Mouse (Mus musculus): Measurements from ENCODE around the gene Dppa4.
"Not testable (repeated sequence)": the region's sequence is repeated elsewhere in the genome, so short reads cannot be mapped to it uniquely, and the experiment has no call there.

Gene Dppa4

DNA sequence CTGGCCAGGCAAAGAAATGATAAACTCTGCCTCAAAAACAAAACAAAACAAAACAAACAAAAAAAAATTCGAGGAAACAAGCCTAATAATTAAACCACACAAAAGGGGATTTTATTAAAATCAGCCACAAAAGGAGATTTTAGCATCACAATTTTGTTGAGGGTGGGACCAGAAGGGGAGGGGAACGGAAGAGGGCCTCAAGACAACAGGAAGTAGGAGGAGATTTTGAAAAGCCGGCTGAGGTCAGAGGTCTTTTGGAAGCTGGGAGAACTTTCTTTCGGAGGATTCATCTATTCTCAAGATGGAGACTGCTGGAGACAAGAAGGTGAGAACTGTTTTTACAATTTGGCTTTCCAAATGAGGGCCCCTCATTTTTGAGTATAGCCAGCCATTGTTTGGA, at the start of gene Dppa4:
Gene Dppa4, plus strand, starts transcription at position 217 of the 400 bp plus-strand sequence.
- DNase-seq, result no peak

GRCm38 (mm10) chr16:48234999-48235398, 48.5 kb upstream of the Dppa4 start:
- no peak for DNase-seq

DNA sequence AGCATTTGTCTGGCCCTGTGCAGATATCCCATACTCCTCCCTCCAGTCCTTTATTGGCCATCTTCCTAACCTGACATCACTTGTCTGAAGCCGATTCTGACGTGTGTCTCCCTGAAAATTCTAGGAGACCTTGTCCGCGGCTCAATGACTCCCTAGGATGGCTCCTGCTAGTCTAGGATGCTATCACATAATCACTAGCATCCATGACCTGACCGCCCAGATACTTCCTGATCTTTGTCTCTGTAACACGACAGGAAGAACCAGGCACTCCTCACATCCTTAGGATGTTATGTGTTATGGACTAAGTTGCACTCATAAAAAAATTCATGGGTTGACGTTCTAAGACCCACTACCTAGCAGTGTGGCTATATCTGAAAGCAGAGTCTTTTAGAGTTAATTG, 45.9 kb upstream of the Dppa4 start:
- no peak for DNase-seq

DNA sequence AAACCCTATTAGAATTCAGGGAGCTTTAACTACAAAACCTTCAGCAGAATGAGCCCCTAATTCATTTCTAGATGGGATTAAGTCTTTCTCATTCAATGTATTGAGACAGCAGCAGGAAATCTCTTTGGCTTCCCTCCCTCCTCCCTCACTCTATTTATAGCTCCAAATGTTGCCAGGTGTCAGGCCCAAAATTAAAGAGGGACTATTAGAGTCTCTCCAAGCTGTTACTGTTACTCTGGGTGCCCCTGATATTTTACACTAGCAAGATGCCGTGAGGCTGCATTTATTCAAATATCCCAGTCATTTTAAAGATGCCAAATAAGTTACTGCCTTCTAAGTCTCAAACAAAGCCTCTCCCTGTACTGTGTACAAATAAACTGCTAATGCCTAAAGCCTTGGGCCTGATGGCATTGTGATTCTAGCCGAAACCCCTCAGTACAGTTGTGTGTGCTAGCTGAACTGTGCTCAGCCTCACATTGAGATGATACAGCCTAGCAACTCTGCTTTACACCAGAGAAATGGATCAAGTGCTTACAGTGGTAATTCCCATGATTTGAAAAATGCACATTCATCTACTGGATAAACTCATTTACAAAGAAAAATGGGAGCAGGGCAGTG, 36.4 kb upstream of the Dppa4 start:
- no peak for DNase-seq

DNA sequence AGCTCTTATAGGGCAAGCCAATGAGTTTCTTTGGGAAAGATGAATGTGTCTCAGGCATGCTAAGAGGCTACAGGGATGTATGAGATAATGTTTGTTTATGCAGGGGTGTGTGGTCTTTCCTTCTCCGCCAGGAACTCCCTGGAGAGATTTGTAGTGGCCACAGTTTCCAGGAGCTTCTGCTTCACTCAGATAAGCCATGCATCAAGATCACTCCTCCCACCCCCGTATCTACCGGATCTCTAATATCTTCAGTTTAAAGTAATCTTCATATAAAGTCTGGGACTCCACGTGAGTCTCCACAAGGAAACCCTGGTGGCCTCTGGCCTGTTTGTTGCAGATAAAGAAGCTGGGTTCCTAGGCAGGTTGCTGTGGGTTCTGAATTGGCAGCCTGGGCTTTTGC, 30.7 kb upstream of the Dppa4 start:
- DNase-seq, result no peak

DNA sequence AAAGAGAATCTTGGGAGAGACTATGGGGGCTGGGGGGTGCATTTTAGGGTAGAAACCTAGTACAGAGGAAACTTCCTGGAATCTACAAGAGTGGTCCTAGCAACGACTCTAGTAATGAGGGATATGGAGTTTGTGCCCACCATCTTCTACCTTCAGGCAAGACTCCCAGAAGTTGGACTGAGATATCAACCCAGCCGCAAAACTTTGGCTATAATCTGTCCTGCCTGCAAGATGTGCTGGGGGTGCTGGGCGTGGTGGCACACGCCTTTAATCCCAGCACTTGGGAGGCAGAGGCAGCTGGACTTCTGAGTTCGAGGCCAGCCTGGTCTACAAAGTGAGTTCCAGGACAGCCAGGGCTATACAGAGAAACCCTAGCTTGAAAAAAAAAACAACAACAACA, 28.9 kb upstream of the Dppa4 start:
- DNase-seq, result no peak

GRCm38 (mm10) chr16:48259519-48259918, 24.0 kb upstream of the Dppa4 start:
- no peak for DNase-seq

GRCm38 (mm10) chr16:48262901-48263300, 20.6 kb upstream of the Dppa4 start:
- DNase-seq, result no peak

- no peak for DNase-seq
Measured at GRCm38 (mm10) chr16:48265856-48266255, 17.7 kb upstream of the Dppa4 start.

DNA sequence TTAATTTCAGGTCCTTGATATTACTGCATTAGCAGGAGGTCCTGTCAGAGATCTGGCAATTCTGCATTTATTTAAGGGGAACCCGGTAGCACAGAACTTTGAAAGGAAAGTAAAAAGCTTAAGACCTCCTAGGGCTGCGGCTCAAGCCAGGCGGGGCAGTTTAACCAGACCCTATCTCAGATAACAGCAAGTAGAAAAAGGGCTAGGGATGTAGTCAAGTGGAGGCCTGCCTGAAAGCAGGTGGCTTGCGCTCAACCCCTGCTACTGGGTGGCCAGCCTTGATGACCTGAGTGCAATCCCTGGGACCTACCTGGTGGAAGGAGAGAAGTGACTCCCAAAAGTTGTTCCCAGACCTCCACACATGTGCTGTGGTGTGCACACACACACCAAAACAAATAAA, 6.6 kb upstream of the Dppa4 start:
- no peak for DNase-seq

GRCm38 (mm10) chr16:48280883-48281282, 2.6 kb upstream of the Dppa4 start:
- DNase-seq, result no peak

DNA sequence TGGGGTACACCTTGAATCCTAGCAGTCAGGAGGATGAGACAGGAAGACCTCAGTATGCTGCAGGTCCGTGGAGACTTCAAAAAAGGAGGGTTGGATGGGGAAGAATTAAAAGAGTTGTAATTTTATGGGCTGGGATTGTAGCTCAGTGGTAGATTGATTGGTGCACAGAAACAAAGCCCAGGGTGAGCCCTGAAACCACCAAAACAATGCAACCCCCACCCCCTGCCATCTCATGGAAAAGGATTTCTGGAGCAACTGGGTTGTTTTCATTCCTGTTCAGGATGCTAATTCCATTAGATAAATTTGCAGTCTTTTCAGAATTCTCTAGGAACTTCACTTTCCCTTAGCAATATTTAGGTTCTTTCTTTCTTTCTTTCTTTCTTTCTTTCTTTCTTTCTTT, 732 bp upstream of the Dppa4 start:
- no peak for DNase-seq

DNA sequence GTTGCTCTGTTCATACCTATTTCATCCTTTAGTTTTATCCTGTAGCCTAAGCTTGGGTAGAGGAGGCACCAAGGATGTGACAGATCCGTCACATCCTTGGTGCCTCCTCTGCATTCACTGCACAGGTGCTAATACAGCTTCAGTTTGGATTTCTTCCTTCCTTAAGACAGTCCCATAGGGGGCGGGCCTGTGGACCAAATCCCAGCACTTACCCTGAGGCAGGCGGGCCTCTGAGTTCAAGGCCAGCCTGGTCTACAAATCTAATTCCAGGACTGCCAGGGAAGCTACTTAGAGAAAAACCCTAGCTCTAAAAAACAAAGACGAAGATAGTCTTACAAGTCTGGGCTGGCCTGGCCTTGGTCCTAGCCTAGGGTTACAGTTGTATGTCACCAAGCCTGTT, 2.0 kb downstream of the Dppa4 start:
- no peak for DNase-seq

DNA sequence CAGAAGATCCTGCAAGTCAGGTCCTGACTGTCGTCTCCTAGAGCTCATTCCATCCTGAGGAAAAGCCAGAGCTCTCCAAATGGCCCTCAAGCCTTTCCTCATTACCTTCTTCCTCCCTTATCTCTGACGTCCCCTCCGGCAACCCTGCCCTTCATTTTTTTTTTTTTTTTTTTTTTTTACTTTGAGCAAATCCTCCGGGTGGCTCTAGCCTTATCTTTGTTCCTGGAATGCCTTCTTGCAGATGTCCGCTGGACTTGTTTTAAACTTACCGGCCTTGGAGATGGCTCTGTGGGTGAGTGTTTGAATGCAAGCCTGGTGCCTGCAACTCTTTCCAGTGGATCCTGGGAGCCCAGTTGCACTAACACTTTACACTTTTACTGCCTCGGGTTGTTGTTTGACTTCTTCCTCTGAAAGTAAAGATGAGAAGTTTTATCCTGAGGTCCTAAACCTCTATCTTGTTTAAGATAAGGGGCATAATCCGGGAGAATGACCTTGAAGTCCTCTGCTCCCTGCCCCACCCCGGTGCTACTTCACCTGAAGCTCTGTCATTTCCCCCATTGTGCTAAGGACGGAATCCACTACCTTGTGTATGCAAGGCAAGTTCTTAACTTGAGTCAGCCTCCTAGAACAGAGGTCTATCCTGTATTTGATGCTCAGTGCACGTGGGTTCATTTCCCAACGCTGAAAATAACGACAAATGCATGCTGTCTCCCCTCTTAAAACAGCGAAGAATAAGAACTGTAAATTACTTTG, 14.0 kb downstream of the Dppa4 start:
- no peak for DNase-seq

DNA sequence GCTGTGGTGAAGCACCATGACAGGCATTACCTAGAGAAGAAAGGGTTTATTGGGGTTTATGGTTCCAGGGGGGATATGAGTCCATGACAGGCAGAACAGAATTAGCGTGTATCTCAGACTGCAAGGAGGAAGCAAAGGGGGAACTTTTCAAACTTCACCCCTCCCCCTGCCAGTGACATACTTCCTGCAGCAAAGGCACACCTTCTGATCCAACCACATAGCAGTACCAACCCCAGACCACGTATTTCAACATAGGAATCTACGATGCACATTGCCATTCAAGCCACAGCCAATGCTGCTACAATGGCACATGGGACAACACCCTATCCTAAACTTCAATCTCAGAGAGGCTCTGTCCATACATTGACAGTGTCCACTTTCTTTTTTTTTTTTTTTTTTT, 16.4 kb downstream of the Dppa4 start:
- DNase-seq, result no peak

DNA sequence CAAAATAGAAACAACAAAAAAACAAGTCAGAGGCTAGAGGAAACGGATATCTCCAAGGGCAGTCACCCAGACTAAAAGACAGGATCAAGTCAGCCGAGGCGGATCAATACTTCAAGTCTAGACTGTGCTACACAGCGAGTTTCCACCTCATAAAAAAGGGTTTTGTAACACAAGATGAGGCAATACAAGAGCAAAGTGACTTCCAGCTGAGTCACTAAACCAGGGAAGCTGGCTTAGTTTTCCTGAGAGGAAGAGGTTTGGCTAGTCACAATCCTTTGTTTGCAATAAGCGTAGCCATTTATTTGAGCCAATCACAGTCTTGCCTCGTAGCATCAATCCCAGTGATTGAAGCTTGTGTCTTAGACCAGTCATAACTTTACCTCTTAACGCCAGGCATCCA, 20.0 kb downstream of the Dppa4 start, which contains the start of gene Dppa2:
Gene Dppa2, plus strand, starts transcription at position 400 of the 400 bp plus-strand sequence.
- DNase-seq, result no peak

DNA sequence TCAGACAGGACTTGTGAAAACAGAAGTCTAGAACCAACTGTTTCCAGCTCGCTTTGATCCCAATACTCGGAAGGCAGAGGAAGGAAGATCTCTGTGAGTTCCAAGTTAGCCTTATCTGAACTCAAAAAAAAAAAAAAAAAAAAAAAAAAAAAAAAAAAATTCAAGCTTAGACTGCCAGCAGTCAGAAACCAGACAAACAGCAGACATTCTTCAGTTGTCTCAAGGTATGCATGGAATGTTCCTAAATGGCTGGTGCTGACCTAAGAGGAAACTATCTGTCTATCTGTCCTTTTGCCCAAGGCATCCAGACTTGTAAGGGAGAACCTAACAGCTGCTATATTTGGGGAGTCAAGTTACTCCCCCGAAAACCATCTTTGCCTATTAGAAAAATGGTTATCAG, 20.4 kb downstream of the Dppa4 start:
- no peak for DNase-seq

GRCm38 (mm10) chr16:48308916-48309315, 25.4 kb downstream of the Dppa4 start:
- DNase-seq, result not testable (repeated sequence)

GRCm38 (mm10) chr16:48309912-48310630, 26.5 kb downstream of the Dppa4 start:
- DNase-seq, result no peak

- DNase-seq, result no peak
Measured at GRCm38 (mm10) chr16:48315294-48315693, 31.8 kb downstream of the Dppa4 start.

DNA sequence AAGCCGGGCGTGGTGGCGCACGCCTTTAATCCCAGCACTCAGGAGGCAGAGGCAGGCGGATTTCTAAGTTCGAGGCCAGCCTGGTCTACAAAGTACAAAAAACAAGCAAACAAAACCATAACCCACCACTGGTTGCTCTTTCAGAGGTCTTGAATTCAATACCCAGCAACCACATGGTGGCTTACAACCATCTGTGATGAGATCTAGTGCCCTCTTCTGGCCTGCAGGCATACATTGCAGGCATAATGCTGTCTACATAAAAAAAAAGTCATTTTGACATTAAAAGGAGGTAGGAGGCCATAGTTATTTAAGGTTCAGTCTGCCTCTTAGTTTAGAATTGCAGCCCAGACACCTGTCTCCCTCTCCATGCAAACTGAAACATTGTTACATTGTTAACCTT, 37.2 kb downstream of the Dppa4 start:
- DNase-seq, result no peak

- no peak for DNase-seq
Measured at GRCm38 (mm10) chr16:48323133-48323532, 39.6 kb downstream of the Dppa4 start.

DNA sequence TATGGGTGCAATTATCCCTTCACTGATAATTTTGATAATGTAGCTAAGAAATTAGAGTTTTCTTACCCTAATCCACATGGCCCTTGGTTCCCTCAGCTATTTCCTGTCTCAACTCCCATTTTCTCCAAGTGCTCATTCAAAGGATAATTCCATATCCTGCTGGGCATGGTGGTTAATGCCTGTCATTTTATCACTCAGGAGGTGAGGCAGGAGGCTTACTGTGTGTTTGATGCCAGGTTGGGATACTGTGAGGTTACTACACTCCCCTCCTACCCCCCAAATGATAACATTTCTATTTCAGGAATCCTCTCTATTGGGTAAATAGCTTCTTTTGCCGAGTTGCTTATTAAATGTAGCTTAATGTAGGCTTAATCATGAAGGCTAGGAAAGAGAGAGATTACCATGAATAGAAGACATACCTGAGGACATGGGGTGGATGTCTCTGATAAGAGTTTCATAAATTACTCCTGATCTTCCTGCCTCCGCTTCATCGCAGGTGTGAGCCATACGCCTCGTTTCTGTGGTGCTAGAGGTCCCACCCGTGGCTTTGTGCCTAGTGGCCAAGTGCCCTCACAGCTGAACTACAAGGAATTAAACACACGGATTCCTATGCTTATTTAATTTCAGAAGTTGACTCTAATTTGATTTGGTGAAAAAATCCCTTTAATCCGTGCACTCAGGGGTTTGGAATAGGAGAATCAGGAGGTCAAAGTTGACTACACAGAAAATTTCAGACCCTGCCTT, 40.2 kb downstream of the Dppa4 start:
- DNase-seq, result no peak

All from right cerebral cortex, postnatal 4 days (tissue).